Mouse (Mus musculus) midbrain, embryonic 16.5 days (tissue): ENCODE data around the gene Pdzrn3. TPM values are rescaled to one million over a fixed set of nuclear protein-coding genes. Genes with fewer than 3 reads are reported as not detected.
A peak's percentile ranks its signal among the peaks of the same experiment; 100 is the strongest.

Experiments
- ATAC-seq: fragments of 200-750 bp; cut with Nextera tagmentation; 2 replicates; pipeline ENCODE4 v1.8.0; 2017; ENCODE audit warnings: moderate TSS enrichment
- H3K27ac ChIP-seq: fragments of 300-500 bp; sonication (generic); 2 replicates; pipeline ENCODE4 v1.5.1; 2014; ENCODE audit warnings: mild to moderate bottlenecking, low read length, mixed read lengths
- H3K27me3 ChIP-seq: fragments of 300-500 bp; sonication (generic); 2 replicates; pipeline ENCODE4 v1.6.1; 2014; ENCODE audit warnings: low read depth, low read length, mixed read lengths; ENCODE audit not compliant: control insufficient read depth, insufficient read depth
- H3K36me3 ChIP-seq: fragments of 300-500 bp; sonication (generic); 2 replicates; pipeline ENCODE4 v1.6.1; 2014; ENCODE audit warnings: mild to moderate bottlenecking, low read length, moderate library complexity, mixed read lengths; ENCODE audit not compliant: control insufficient read depth, insufficient read depth
- H3K4me1 ChIP-seq: fragments of 300-500 bp; sonication (generic); 2 replicates; pipeline ENCODE4 v1.6.1; 2014; ENCODE audit warnings: mild to moderate bottlenecking, low read length, mixed read lengths; ENCODE audit not compliant: control insufficient read depth, insufficient read depth
- H3K4me2 ChIP-seq: fragments of 300-500 bp; sonication (generic); 2 replicates; pipeline ENCODE4 v1.6.1; 2014; ENCODE audit warnings: mild to moderate bottlenecking, low read length, mixed read lengths
- H3K4me3 ChIP-seq: fragments of 300-500 bp; sonication (generic); 2 replicates; pipeline ENCODE4 v1.5.1; 2014; ENCODE audit warnings: low read depth, mild to moderate bottlenecking, low read length, moderate library complexity, mixed read lengths
- H3K9ac ChIP-seq: fragments of 300-500 bp; sonication (generic); 2 replicates; pipeline ENCODE4 v1.6.1; 2014; ENCODE audit warnings: low read depth, low read length, mixed read lengths
- H3K9me3 ChIP-seq: fragments of 300-500 bp; sonication (generic); replicated peaks from 2 replicates; pipeline ENCODE4 v1.6.1; 2014; ENCODE audit warnings: mild to moderate bottlenecking, low read length, mixed read lengths; ENCODE audit not compliant: control insufficient read depth, poor library complexity, severe bottlenecking
- WGBS: fragments of 180-500 bp; shearing (Covaris S2); extraction: QIAGEN DNeasy Blood & Tissue Kit; methylation state at CpG from one replicate; pipeline ENCODE4 v1.1.7; 2014; 5-methylcytosine and 5-hydroxymethylcytosine counted together
- polyA plus RNA-seq: library from polyadenylated mRNA; unstranded; fragments of >200 nt; fragmentation: Nextera tagmentation; extraction: Ambion mirVana; gene quantifications from 2 replicates; pipeline ENCODE4 v1.2.1, GENCODE M21; 2015

Gene Pdzrn3
- 20.3 and 25.9 TPM in 2 replicates for polyA plus RNA-seq

- Histone ChIP-seq H3K27ac (peak within 1 kb of the TSS; percentile 18), H3K9ac (peak within 1 kb of the TSS; percentile 61), H3K36me3 (no peaks in the 10 kb centered on the region), H3K27me3 (peaks cover 22% of the 10 kb centered on the region), H3K4me2 (peak within 1 kb of the TSS; percentile 99), H3K4me3 (peak within 1 kb of the TSS; percentile 56), H3K4me1 (peaks cover 17% of the 10 kb centered on the region), H3K9me3 (no peaks in the 10 kb centered on the region)
- under 1% methylated on average over 84 of the region's 111 CpGs for WGBS
- ATAC-seq, result peak; percentile 81
Measured at GRCm38 (mm10) chr6:101377167-101377934, at the start of gene Pdzrn3. TSS of gene Pdzrn3 (minus strand) at chr6:101377897.

DNA sequence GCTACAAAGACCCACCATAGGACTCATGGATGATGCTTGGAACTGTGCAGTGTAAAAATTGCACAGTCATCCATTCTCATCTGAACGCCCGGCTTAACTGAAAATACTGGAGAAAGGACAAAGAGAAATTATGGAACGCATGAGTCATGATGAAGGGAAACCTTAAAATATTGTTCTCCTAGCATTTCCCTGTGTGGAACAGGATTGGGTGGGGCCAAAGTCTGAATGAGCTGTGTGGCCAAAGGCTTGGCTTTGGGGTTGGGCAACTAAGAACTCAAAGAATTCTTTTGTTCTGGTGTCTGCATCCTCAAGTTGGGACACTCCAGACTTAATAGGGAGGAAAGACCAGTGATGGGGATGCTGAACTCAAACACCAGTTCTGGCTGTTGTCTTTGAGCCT, 49.6 kb upstream of the Pdzrn3 start:
- Histone ChIP-seq H3K4me1 (no peaks in the 10 kb centered on the region), H3K9me3 (no peaks in the 10 kb centered on the region)
- 94% methylated on average over 3 of the region's 3 CpGs for WGBS

GRCm38 (mm10) chr6:101426301-101426700, 48.6 kb upstream of the Pdzrn3 start:
- 85% methylated on average over 4 of the region's 4 CpGs for WGBS
- Histone ChIP-seq H3K27me3 (no peaks in the 10 kb centered on the region), H3K9me3 (no peaks in the 10 kb centered on the region), H3K36me3 (no peaks in the 10 kb centered on the region), H3K4me3 (no peak overlapping the region), H3K27ac (no peak overlapping the region), H3K4me2 (no peak overlapping the region), H3K4me1 (no peaks in the 10 kb centered on the region), H3K9ac (no peak overlapping the region)
- ATAC-seq, result no peak

More for the DNA sequence above, 49.6 kb upstream of the Pdzrn3 start:
- no peaks in the 10 kb centered on the region for H3K36me3 ChIP-seq
- H3K27ac ChIP-seq, result no peak overlapping the region
- H3K27me3 ChIP-seq, result no peaks in the 10 kb centered on the region
- ATAC-seq, result no peak
- no peak overlapping the region for H3K4me2 ChIP-seq
- no peak overlapping the region for H3K4me3 ChIP-seq
- no peak overlapping the region for H3K9ac ChIP-seq

- Histone ChIP-seq H3K4me3 (no peak overlapping the region), H3K9me3 (no peaks in the 10 kb centered on the region), H3K27ac (no peak overlapping the region), H3K4me2 (no peak overlapping the region), H3K27me3 (no peaks in the 10 kb centered on the region), H3K4me1 (no peaks in the 10 kb centered on the region), H3K9ac (no peak overlapping the region), H3K36me3 (no peaks in the 10 kb centered on the region)
- 37% methylated on average over 10 of the region's 10 CpGs for WGBS
- no peak for ATAC-seq
Measured at GRCm38 (mm10) chr6:101422084-101422954, 44.6 kb upstream of the Pdzrn3 start.

DNA sequence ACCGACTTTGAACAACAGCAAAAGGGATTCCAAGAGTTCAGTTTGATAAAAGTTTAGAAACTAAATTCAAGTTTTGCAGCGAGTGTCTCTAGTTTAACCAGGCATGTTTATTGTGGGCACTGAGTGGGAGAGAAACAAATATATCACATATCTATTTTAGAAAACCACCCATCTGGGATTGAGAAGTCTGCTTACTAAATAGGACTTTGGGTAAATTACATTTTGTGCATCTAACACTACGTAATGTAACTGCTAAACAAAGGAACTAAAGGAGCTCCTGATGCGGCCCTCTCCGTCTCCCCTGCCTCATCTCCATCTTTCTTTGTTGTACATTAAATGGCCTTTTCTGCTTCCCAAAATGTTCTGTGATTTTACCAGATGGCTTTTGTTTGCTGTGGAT, 40.5 kb upstream of the Pdzrn3 start:
- H3K4me3 ChIP-seq, result no peak overlapping the region
- H3K9me3 ChIP-seq, result no peaks in the 10 kb centered on the region
- no peak overlapping the region for H3K4me2 ChIP-seq
- H3K9ac ChIP-seq, result no peak overlapping the region
- H3K27ac ChIP-seq, result no peak overlapping the region
- no peaks in the 10 kb centered on the region for H3K36me3 ChIP-seq
- ATAC-seq, result no peak
- H3K27me3 ChIP-seq, result no peaks in the 10 kb centered on the region
- H3K4me1 ChIP-seq, result no peaks in the 10 kb centered on the region
- WGBS, result 78% methylated on average over 5 of the region's 5 CpGs

DNA sequence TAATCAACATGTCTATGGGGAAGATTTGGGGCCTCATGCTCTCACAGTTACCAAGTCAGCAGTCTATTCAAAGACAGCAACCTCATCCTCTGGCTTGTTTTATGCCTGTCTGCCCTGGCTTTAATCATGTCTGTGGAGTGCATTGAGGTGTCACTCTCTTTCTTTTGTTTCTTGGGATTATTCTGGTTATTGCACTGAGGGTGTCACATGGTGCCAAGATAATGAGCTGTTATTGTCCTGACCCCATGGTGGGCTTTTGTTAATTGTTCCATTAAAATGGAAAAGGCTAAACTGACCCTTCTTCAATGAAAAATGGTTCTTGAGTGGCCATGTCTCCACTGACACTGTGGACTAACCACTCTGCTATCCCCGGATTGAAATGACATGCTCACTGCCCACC, 34.0 kb upstream of the Pdzrn3 start:
- Histone ChIP-seq H3K27ac (no peak overlapping the region), H3K36me3 (no peaks in the 10 kb centered on the region), H3K27me3 (no peaks in the 10 kb centered on the region), H3K4me1 (no peaks in the 10 kb centered on the region), H3K4me2 (no peak overlapping the region), H3K9ac (no peak overlapping the region), H3K4me3 (no peak overlapping the region), H3K9me3 (no peaks in the 10 kb centered on the region)
- 11% methylated on average over 1 of the region's 1 CpGs for WGBS
- no peak for ATAC-seq

DNA sequence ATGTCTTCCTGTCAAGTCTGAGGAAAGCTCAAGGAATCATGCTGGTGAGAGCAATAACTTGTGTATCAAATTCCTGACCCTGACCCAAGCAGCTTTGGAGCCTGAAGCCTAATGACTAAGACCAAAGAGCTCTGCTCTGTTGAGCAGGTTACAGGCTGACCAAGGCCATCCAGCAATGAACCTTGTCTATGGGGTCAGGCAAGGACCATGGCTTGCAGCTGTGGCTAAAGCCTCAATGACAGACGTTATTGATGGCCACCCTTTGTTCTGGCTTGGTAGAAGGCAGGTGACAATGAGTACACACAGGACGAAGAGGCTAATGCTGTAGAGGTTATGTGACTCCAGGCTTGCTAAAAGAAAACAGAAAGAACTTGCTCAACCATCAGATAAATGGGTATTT, 33.4 kb upstream of the Pdzrn3 start:
- H3K27me3 ChIP-seq, result no peaks in the 10 kb centered on the region
- no peak overlapping the region for H3K9ac ChIP-seq
- no peaks in the 10 kb centered on the region for H3K36me3 ChIP-seq
- no peaks in the 10 kb centered on the region for H3K9me3 ChIP-seq
- H3K27ac ChIP-seq, result no peak overlapping the region
- 27% methylated on average over 2 of the region's 2 CpGs for whole genome bisulfite sequencing
- no peak for ATAC-seq
- H3K4me3 ChIP-seq, result no peak overlapping the region
- H3K4me1 ChIP-seq, result no peaks in the 10 kb centered on the region
- no peak overlapping the region for H3K4me2 ChIP-seq

- 82% methylated on average over 4 of the region's 4 CpGs for WGBS
- Histone ChIP-seq H3K9me3 (no peaks in the 10 kb centered on the region), H3K4me3 (no peak overlapping the region), H3K36me3 (no peaks in the 10 kb centered on the region), H3K27ac (no peak overlapping the region), H3K27me3 (no peaks in the 10 kb centered on the region), H3K9ac (no peak overlapping the region), H3K4me2 (no peak overlapping the region), H3K4me1 (no peaks in the 10 kb centered on the region)
- ATAC-seq, result no peak
Measured at GRCm38 (mm10) chr6:101396711-101397110, 19.0 kb upstream of the Pdzrn3 start.

DNA sequence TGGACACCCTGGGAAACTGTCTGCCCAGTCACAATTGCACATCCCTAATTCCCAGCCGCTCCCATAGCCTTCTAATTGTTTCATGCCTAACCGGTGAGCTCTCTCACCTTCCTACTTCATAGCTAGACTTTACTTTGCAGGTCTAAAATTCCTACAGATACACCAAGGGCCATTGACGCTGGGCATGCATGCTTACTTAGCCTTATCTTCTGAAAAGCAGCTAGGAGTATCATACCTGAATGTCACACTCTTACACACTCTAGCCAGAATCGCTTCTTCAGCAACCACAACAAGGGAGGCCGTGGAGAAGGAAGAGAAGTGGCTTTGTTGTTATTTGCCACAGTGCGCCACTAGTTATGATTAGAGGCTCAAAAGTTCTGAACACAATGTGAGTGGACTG, 18.2 kb upstream of the Pdzrn3 start:
- Histone ChIP-seq H3K27me3 (no peaks in the 10 kb centered on the region), H3K4me1 (no peaks in the 10 kb centered on the region), H3K27ac (no peak overlapping the region), H3K9me3 (no peaks in the 10 kb centered on the region), H3K36me3 (no peaks in the 10 kb centered on the region), H3K4me3 (no peak overlapping the region), H3K4me2 (no peak overlapping the region), H3K9ac (no peak overlapping the region)
- WGBS, result 94% methylated on average over 6 of the region's 6 CpGs
- ATAC-seq, result no peak
